Mouse (Mus musculus): ENCODE measurements at regions not wholly inside any gene's neighbourhood (a gene's known extent, or its start where the extent isn't known, plus 50 kb on each side); places are given as distances from the start of the nearest gene placed in this dataset.
A peak's percentile ranks its signal among the peaks of the same experiment; 100 is the strongest.

DNA sequence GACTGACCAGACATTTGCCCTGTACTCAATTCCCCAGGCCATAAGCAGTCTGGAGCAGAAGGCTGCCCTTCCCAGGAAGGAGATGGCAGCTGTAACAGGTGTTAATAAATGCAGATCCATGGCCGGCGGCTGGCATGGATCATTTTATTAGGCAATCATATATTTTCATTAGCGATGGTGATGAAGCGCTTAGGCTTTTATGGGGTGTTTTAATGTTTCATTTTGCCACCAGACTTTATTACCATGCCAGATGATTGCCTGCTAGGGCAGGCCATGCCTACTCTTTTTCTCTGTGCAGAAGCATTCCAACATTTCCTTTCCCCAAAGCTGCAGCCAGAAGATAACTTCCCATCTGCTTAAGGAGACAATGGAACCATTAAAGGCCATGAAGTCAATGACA lies 596.2 kb downstream of the Gm9195 start:
- DNase-seq (ENCODE audit: low spot score) = no peak

DNA sequence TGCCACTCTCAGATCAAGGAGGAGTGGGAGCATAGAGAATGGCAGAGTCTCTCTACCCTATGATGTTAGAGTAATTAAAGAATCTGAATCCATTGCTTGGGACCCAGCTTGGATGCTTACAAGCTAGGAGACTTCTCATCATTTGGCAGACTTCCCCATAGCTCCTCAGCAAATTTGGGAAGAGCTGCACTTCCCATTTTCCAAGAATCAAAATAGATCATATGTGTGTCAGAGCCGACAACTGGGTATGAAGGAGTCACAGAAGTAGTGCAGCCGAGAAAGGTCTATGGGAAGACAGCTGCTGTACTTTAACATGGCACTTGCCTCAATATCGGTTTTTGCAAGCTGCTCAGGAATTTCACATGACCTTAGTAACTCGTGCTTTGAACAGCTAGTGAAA lies 596.8 kb downstream of the Gm9195 start:
- no peak for DNase-seq (ENCODE audit: low spot score)

DNA sequence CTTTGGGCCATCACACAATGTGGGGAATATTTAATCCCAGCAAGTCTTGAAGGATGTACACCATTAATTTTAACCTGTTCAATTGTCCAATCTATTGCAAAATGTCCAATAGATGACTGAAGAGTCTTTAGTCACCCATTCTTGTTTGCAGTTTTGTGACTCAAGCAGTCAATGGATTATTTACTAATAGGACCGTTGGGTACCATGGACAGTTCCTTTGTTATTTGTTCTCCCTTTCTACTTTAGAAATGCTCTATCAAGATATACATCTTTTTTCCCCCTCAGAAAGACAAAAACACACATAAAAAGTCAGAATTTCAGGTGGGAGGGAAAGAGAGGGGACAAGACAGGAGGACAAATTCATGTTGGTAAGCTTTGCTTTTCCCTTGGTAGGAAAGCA lies 598.3 kb downstream of the Gm9195 start:
- no peak for DNase-seq (ENCODE audit: low spot score)

DNA sequence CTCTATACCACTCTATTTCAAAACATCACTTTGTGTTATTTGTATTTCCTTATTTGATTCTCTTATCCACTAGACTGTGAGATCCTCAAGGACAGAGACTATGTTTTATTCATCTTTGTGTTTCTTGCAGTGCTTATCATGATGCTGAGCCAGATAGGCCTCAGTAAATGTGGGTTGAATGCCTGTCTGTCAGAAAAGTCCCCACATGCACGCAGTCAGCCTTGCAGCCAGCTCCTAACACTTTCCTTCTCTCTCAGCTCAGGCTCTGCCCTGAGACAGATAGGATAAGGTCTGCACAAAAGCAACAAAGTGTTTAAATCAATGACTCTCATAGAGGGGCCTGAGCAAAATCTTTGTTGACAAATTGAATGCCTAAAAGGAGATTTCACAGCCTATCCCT lies 600.0 kb downstream of the Gm9195 start:
- DNase-seq (ENCODE audit: low spot score) = no peak

DNA sequence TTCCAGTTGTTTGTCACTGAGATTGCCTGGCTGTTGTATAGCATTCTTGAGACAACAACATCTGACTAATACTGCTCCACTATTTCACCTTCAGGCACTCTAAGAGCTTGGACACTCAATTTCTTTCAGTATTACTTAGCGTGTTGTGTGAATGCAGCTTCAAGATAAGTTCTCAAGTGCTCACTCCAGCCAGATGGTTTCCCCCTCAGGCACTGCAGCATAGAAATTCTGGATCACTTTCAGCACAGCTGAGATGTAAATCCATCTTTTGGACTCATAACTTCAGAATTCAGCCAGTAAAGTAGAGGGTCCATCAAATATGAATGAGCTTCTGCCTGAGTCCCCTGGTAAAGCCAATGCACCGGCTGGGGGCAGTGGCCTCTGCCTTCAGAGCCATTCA lies 608.8 kb downstream of the Gm9195 start:
- no peak for DNase-seq (ENCODE audit: low spot score)

DNA sequence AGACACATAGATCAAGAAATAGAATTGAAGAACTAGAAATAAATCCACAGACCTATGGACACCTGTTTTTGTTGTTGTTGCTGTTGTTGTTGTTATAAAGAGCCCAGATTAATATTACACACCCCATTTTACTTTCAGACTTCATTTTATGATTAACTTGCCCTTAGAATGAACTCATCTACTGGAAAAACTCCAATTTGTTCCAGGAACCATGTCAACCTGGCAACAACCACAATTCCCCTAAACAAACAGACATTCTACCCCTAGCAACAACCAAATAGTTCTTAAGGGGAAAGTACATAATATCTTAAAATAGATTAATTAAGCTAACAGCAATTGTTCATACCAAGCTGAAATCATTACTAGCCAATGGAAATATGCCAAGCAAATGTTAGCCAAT lies 646.1 kb downstream of the Gm9195 start:
- no peak for DNase-seq (ENCODE audit: low spot score)

DNA sequence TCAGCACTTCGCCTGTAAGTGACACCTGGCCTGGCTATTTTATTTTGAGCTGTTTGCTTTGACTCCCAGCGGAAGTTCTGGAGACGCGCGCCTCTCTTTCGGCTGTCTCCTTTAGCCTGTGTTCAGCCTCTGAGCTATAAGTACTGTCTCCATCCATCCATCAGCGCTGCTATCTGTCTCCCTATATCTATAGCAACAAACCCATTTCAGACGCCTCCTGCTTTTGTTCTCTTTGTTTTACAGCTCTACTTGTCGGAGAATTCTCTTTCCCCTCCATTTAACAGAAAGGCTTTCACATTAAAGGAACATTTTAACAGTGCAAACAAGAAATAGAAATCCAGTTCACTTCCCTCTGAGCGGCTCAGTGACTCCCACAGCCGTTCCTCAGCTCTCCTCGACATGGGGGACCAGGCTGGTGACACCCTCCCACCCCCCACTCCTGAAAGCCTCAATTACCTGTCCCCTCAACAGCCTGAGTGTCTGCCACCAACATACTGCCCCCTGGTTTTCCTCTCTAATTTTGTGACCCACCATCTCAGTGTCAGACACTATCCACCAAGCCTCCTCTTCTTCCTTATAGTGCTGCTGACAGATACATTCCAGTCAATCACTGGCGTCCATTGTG lies 682.7 kb downstream of the Gm9195 start:
- DNase-seq (ENCODE audit: low spot score) = no peak

DNA sequence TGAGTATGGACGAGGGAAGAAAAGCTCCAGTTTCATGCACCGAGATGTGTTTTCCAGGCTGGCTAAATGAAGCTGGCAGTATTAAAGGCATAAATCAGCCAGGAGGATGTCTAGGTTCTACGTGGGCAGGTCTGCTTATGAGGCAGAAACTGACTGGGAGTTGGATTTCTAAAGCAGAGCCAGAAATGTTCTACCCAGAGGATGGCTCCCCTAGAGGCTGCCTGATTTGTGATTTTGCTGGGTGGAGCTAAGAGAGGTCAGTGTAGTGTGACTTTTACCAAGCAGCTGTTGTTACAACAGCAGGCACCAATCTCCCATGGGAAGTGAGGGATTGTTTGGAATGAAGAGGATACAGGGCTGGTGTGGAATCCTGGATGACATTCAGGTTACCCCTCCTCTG lies 686.0 kb downstream of the Gm9195 start:
- no peak for DNase-seq (ENCODE audit: low spot score)

DNA sequence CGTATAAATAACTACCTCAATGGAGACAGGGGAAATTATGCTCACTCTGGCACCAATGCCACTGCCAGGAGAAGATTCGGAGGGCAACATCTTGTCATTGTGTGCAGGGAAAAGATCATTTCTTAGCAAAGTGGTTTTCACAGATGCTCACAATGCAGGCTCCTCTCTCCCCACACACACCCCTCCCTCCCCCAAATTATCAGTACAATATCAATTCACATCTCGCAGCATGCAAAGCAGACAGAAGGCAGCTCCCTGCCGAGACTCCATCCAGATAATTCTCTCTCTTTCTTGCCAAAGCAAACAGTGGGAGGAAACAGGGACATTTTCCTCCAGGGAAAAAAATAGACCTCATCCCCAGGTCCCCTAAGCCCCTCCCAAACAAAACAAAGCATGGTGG lies 691.8 kb downstream of the Gm9195 start:
- DNase-seq (ENCODE audit: low spot score) = no peak

DNA sequence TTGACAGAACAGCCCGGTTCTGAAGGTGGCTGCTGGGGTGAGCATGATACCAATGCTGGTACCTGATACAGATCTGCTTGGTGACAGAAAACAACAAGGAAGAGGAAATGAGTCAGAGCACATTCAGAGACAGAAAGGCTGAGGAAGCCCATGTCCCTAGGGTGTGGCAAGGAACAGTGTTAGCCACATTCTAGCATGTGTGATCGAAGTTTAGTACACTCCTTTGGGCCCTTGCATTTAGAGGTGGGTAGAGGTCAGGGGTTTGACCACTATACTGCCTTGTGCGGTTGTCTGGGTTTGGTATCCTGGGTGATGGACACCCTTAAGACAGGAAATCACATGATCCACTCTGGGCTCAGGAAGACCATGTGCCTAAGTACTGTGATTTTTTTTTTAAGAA lies 695.9 kb downstream of the Gm9195 start:
- DNase-seq (ENCODE audit: low spot score) = no peak

DNA sequence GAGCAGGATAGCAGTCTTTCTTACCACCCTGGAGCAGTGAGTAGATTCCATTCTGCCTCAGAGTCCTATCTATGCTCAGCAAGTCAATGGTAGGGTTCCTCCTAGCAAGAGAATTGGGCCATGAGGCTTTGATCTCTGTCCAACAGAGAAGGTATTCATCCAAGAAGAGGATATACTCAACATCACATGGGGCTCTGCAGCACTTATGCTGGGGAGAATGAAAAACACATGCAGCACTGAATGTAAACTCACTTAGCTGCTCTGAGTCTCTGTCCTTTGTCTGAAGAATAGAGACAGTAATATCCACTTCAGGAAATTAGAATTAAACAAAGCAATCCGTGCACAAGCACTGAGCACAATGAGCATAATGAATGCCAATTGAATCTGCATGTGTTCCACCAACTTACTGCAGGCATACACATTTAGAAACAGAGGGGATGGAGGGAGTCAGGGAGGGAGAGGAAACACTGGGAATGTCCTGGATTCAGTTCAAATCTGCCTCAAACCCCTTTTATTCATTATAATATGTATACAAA lies 714.6 kb downstream of the Gm9195 start:
- no peak for DNase-seq (ENCODE audit: low spot score)

DNA sequence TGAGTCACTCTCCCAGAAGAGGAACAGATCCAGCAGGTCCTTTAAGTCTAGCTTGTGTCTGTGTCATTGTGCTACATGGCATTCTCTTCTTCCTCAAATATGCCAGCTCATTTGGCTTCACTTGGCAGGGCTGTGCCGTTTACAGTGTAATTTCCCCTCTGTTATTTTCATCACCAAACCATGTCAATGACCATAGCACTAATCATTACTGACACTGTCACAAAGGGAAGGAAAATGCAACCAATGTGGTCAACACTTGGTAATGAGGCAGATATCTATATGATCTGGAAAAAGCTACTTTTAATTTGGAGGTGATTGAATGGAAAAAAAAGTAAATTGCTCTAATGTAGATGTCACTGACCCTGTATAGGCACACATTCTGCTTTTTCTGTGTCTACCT lies 724.8 kb downstream of the Gm9195 start:
- no peak for DNase-seq (ENCODE audit: low spot score)

DNA sequence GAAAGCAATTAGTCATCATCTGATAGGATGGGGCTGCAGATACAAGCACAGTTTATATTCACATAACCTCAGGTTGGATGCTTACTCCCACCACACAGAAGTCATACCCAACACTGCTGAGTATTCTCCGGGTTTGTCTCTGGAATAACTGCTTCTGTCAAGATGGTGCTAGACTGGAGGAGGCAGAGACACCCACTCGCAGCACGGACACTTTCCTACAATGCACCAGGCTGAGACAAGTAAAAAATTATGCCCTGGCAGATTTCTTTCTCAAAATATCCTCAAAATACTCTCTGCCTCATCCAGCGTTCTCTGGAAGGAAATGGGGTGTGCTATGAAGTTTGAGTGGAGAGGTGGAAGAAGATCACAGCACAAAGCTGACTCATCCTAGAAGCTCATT lies 763.1 kb downstream of the Gm9195 start:
- DNase-seq (ENCODE audit: low spot score) = no peak

DNA sequence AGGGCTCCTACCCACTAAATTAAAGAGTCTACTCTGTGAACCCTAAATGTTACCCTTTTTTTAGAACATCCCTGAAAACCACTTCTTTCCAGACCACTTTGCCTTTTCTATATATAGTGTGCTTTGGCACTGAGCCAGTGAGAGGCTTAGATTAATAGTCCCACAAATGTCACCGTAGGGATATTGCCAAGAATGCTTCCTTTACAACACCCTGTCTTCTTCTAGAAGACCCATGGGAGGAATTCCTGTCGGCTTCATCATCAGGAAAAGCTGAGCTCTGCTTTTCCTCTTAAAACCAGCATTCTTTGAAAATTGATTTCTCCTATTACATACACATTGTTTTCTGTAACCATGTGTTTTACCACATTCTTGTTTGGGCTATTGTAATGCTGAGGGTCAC lies 768.1 kb downstream of the Gm9195 start:
- no peak for DNase-seq (ENCODE audit: low spot score)

DNA sequence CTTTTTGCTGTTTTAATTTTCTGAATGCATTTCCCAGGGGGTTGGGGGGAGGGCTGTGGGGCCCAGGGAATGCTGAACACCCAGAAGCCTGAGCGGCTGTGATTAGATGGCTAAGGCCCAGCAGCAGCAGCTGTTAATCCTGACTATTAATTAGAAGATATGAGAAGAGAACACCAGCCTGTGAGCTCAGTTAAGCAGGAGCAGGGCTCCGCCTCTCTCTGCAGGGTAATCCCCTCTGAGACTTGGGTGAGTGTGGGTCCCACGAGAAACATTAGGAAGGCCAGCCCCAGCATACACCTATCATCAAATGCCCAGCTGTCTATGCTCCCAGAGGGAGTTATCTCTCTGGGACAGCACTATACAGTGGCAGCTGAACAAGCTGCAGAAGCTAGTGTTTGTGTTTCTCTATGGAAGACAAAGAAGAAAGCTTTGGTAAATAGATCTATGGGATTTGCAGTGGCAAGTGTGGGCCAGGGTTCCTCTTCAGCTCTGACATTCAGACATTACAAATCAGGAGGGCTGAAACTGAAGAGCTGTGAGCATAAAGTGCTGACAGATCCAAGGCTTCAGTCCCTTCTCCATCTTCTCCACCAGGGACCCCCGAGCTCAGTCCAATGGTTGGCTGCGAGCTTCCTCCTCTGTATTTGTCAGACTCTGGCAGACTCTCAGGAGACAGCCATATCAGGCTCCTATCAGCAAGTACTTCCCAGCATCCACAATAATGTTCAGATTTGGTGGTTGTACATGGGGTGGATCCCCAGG lies 781.9 kb downstream of the Gm9195 start:
- no peak for DNase-seq (ENCODE audit: low spot score)

DNA sequence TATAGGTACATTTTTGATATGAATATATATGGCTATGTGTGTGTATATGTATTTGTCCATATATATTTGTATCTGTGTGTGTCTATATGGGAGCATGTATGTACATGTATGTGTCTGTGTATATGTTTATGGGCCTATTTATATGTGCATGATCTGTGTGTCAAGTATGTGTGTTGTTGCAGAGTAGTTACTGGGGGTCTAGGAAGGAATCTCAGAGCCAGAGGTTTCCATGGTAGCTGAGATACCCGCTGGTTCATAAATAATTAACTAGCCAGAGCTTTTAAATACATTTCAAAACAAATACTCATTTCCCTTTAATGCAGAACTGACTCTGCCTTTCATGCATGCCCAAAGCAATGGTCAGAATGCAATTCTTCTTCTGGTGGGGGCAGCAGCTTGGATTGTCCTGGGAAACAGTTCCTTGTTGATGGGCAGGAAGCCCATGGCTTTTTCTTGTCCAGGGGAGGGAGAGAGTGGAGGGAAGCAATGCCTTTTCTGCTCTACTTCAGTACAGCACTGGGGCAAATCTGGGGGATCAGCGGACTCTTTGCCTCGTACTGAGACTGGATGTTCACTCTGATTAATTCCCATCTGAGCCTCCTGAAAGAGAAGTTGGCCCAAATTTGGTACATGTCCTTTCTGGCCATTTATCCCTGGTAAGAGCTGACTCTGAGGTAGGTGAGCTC lies 798.7 kb downstream of the Gm9195 start:
- DNase-seq (ENCODE audit: low spot score) = no peak

DNA sequence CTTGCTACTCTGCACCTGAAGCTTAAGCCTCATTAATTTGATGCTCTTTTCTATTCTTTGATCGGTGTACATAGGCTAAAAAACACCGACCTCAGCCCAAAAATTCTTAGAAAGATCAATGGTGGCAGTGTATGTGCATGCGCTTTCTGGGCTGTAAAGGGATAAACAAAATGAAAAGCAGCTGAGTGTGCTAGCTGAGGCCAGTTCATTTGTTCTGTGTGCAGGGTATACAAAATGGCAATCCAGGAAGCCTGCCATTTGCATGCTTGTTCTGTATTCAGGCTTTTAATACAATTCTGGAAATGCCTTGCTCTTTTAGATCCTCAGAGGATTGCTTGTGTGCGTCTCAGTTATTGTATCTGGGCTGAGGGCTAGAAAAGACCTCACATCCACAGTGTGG lies 817.1 kb downstream of the Gm9195 start:
- no peak for DNase-seq (ENCODE audit: low spot score)

DNA sequence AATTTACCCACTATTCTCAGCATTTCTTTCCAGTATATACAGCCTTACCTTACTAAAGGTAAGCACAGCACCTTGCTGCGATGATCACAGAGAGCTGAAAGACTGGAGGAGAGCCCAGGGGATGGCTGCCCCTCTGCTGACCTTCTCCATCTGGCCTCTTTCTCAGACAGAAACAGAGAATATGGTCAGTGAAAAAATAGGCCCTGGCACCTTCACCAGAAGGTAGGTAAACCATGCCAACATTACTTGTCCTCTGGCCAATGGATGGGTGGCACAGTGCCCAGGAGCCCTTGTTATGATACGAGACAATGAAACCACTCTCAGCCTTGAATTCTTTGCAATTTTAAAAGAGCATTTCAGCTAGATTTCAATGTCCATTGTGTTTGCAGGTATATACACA lies 817.8 kb downstream of the Gm9195 start:
- DNase-seq (ENCODE audit: low spot score) = peak; percentile 21

DNA sequence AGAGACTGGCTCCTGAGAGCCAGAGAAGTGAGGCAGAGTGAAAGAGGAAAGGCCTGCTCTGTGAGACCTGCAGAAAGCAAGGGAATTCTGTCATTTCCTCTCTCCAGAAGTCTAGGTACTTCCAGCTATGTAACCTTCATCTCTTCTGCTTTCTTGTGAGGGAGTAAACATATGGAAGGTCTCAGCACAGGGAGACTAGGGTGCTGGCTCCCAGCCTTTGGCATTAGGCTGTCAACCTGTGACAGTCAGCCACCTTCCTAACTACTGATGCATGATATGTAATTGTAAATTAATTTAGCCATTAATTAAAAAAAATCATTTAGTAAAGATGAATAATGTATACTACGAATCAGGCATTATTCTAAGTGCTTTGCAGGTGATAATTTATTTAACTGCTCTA lies 819.2 kb downstream of the Gm9195 start:
- DNase-seq (ENCODE audit: low spot score) = no peak

DNA sequence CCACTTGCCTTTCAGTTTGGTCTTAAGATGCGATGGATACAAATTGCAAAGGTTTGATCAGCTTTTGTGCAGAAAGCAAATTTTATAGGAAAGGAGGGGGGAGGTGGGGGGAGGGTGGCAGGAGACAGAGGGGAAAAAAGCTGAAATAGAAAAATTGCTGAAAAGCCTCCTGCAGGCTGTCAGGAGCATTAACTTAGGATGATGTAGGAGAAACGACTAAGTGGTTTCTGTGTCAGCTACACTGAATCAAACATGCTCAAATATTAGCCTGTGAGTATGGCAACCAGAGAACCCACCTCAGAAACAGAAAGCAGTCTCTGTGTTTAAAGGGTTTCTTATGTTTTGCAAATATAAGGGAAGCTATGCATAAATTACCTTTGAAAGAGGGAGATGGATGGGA lies 819.6 kb downstream of the Gm9195 start:
- no peak for DNase-seq (ENCODE audit: low spot score)

DNA sequence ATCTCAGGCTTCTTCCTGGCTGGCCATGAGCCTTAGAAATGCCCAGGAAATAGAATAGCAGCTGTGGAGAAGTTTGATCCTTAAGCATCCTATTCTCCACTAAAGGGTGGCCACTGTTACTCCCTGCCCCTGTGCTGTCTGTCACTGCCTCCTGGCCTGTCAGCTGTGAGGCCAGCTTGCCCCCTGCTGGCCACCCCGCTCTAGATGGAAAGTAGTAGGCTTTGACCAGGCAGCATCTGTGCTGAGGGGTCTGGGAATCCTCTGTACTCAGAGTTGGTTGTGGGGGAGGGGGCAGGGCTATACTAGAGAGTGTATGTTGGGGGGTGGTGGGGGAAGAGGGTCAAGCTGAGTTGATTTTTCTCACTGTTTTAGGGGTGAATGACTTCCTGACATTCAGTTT lies 821.2 kb downstream of the Gm9195 start:
- peak; percentile 9 for DNase-seq (ENCODE audit: low spot score)

DNA sequence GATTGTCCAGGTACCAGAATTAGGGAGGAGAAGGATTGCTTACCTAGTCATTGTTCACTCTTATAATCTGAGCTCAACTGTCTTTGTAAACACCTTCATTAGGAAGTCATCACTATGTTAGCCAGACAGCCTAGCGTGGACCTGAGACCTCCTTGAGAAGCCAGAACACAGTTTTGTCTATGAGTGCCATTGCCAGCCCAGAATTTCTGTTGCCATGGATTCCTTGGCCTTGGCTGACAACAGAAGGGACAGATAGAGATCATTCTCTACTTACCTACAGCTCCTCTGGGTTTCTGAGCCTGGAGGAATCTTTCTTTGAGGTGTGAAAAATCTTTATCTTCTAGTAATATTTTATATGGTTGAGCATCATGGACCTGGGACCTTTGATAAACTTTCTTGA lies 825.0 kb downstream of the Gm9195 start:
- no peak for DNase-seq (ENCODE audit: low spot score)

DNA sequence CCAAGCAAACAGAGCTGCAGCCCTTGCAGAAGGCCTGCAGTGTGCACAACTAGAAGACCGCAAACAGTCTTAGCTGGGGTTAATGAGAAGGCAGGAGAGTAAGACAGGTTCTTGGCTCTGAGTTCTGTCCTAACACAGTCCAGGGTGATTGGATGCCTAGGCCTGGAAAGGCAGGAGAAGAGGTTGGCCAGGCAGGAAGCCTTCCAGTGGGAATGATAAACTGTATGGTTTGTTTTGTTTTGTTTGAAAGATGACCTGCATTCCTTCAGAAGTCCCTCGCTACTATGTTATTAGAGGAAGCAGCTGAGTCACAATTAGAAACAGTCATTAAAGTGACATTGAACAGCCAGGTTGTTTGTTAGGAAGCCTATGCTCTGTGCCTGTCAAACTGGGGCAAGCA lies 831.5 kb downstream of the Gm9195 start:
- peak; percentile 10 for DNase-seq (ENCODE audit: low spot score)
